7 mouse cellular contexts compared by ENCODE assay signal in the genomic region with DNA sequence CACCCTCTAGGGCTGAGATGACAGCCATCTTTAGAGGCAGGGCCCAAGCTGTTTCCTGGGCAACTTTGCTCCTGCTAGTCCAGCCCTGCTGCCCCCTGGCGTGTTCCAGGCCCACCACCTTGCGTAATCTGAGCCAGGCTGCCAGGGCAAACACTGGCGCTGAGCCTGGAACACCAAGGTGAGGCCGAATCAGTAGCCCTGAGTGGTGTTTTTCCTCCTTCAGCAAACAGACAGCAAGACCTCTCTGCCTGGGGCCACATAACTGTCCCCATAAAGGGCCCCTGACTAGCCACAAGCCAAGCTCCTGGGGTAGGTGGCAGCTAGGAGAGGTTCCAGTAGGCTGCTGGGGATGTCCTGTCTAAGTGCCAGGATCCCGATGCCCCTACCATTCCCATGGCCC. TPM values are rescaled to one million over a fixed set of nuclear protein-coding genes. Genes with fewer than 3 reads are reported as not detected.
A peak's percentile ranks its signal among the peaks of the same experiment; 100 is the strongest.
DNase-seq lines count a peak whose midpoint lies in the region; ATAC-seq and TF ChIP-seq lines count a peak whose summit lies in the region.

No protein-coding gene starts in this region.

- H3K4me3 ChIP-seq in embryonic facial prominence, embryonic 13.5 days: peak overlapping the region; percentile 95; the same call in 1 of the 2 replicates
- H3K4me3 ChIP-seq in intestine, embryonic 15.5 days (replicated peaks): no peak overlapping the region
- peak overlapping the region; percentile 86 for H3K4me3 ChIP-seq in liver, postnatal 0 days (ENCODE audit: low read depth, low read length)

- H3K36me3 ChIP-seq in embryonic facial prominence, embryonic 13.5 days: peaks cover 32% of the 10 kb centered on the region
- H3K36me3 ChIP-seq in intestine, embryonic 15.5 days: peaks cover 18% of the 10 kb centered on the region
- H3K36me3 ChIP-seq in liver, postnatal 0 days (replicated peaks; ENCODE audit: insufficient read depth, low read length): peaks cover 25% of the 10 kb centered on the region

- WGBS in embryonic facial prominence, embryonic 13.5 days: 49% methylated on average over 5 of the region's 5 CpGs
- WGBS in intestine, embryonic 15.5 days: 55% methylated on average over 5 of the region's 5 CpGs
- WGBS in liver, postnatal 0 days (ENCODE audit: insufficient replicate concordance): 44% methylated on average over 5 of the region's 5 CpGs

- H3K9ac ChIP-seq in embryonic facial prominence, embryonic 13.5 days: peak overlapping the region; percentile 97
- no peak overlapping the region for H3K9ac ChIP-seq in intestine, embryonic 15.5 days
- peak overlapping the region; percentile 96 for H3K9ac ChIP-seq in liver, postnatal 0 days (replicated peaks)

- peaks cover 50% of the 10 kb centered on the region for H3K4me1 ChIP-seq in embryonic facial prominence, embryonic 13.5 days
- peaks cover 24% of the 10 kb centered on the region for H3K4me1 ChIP-seq in intestine, embryonic 15.5 days (replicated peaks)
- H3K4me1 ChIP-seq in liver, postnatal 0 days (ENCODE audit: insufficient read depth): peaks cover 22% of the 10 kb centered on the region

- ATAC-seq in embryonic facial prominence, embryonic 13.5 days (ENCODE audit: insufficient number of reproducible peaks, insufficient read depth, low FRiP score, low TSS enrichment, low read depth): no peak
- no peak for ATAC-seq in intestine, embryonic 15.5 days
- peak; percentile 74 for ATAC-seq in liver, postnatal 0 days

- TF ChIP-seq EP300 in liver, postnatal 0 days (IDR thresholded peaks at IDR 0.05; ENCODE audit: low read depth): peak; percentile 46; the same call in 1 of the 2 replicates

- peaks cover 7% of the 10 kb centered on the region; the same call in 1 of the 2 replicates for H3K27me3 ChIP-seq in embryonic facial prominence, embryonic 13.5 days
- no peaks in the 10 kb centered on the region for H3K27me3 ChIP-seq in intestine, embryonic 15.5 days (replicated peaks)
- no peaks in the 10 kb centered on the region; the same call in 1 of the 2 replicates for H3K27me3 ChIP-seq in liver, postnatal 0 days (ENCODE audit: insufficient read depth, low read length)

- H3K4me2 ChIP-seq in embryonic facial prominence, embryonic 13.5 days: peak overlapping the region; percentile 88
- peak overlapping the region; percentile 79 for H3K4me2 ChIP-seq in intestine, embryonic 15.5 days (replicated peaks)
- H3K4me2 ChIP-seq in liver, postnatal 0 days (ENCODE audit: low read depth, low read length): peak overlapping the region; percentile 86

- DNase-seq in 3T3-L1 (ENCODE audit: low read depth, low spot score) (peak; percentile 68), MN1 (ENCODE audit: low spot score) (peak; percentile 59)
- peak; percentile 86 for DNase-seq in liver, postnatal 0 days
- no peak for DNase-seq in embryo, embryonic 10 days (ENCODE audit: low spot score)
- no peak for DNase-seq in testis, postnatal 10 days (ENCODE audit: low spot score)

- H3K27ac ChIP-seq in embryonic facial prominence, embryonic 13.5 days: peak overlapping the region; percentile 39; the same call in 1 of the 2 replicates
- H3K27ac ChIP-seq in intestine, embryonic 15.5 days: peak overlapping the region; percentile 1; the same call in 1 of the 2 replicates
- H3K27ac ChIP-seq in liver, postnatal 0 days (ENCODE audit: low read depth): peak overlapping the region; percentile 99

- peak; percentile 51 for TF ChIP-seq CTCF in liver, postnatal 0 days (IDR thresholded peaks at IDR 0.05; ENCODE audit: low read depth)

- H3K9me3 ChIP-seq in embryonic facial prominence, embryonic 13.5 days: no peaks in the 10 kb centered on the region
- H3K9me3 ChIP-seq in intestine, embryonic 15.5 days: no peaks in the 10 kb centered on the region
- H3K9me3 ChIP-seq in liver, postnatal 0 days (ENCODE audit: low read length): no peaks in the 10 kb centered on the region

RNA-seq across cellular contexts. Expression of a gene that starts 5.1 kb away (rescaled TPM):
- 10.9 and 11.0 TPM in 2 replicates for polyA plus RNA-seq in embryonic facial prominence, embryonic 13.5 days (2015; fragmentation: Nextera tagmentation; extraction: Ambion mirVana)
- 9.3 and 10.7 TPM in 2 replicates for polyA plus RNA-seq in intestine, embryonic 15.5 days (2015; fragmentation: Nextera tagmentation; extraction: Ambion mirVana)
- 17.7 and 18.0 TPM in 2 replicates for polyA plus RNA-seq in liver, postnatal 0 days (2015; fragmentation: Nextera tagmentation; extraction: Ambion mirVana)

RNA-seq across cellular contexts. Expression of a gene that starts 12.4 kb away (rescaled TPM):
- polyA plus RNA-seq in embryonic facial prominence, embryonic 13.5 days (2015; fragmentation: Nextera tagmentation; extraction: Ambion mirVana): 12.8 and 13.8 TPM in 2 replicates
- polyA plus RNA-seq in intestine, embryonic 15.5 days (2015; fragmentation: Nextera tagmentation; extraction: Ambion mirVana): 11.2 and 11.5 TPM in 2 replicates
- polyA plus RNA-seq in liver, postnatal 0 days (2015; fragmentation: Nextera tagmentation; extraction: Ambion mirVana): 16.3 and 16.8 TPM in 2 replicates

RNA-seq across cellular contexts. Expression of a gene that starts 28.9 kb away (rescaled TPM):
- 25.3 and 28.7 TPM in 2 replicates for polyA plus RNA-seq in embryonic facial prominence, embryonic 13.5 days (2015; fragmentation: Nextera tagmentation; extraction: Ambion mirVana)
- polyA plus RNA-seq in intestine, embryonic 15.5 days (2015; fragmentation: Nextera tagmentation; extraction: Ambion mirVana): 13.1 and 14.7 TPM in 2 replicates
- 2.1 and 2.2 TPM in 2 replicates for polyA plus RNA-seq in liver, postnatal 0 days (2015; fragmentation: Nextera tagmentation; extraction: Ambion mirVana)

RNA-seq across cellular contexts. Expression of a gene that starts 57.2 kb away (rescaled TPM):
- 21.6 and 29.0 TPM in 2 replicates for polyA plus RNA-seq in embryonic facial prominence, embryonic 13.5 days (2015; fragmentation: Nextera tagmentation; extraction: Ambion mirVana)
- 14.7 and 15.4 TPM in 2 replicates for polyA plus RNA-seq in intestine, embryonic 15.5 days (2015; fragmentation: Nextera tagmentation; extraction: Ambion mirVana)
- 3.1 TPM in 2 replicates for polyA plus RNA-seq in liver, postnatal 0 days (2015; fragmentation: Nextera tagmentation; extraction: Ambion mirVana)

RNA-seq across cellular contexts. Expression of a gene that starts 59.3 kb away (rescaled TPM):
- 49.0 and 53.1 TPM in 2 replicates for polyA plus RNA-seq in embryonic facial prominence, embryonic 13.5 days (2015; fragmentation: Nextera tagmentation; extraction: Ambion mirVana)
- 37.0 and 37.6 TPM in 2 replicates for polyA plus RNA-seq in intestine, embryonic 15.5 days (2015; fragmentation: Nextera tagmentation; extraction: Ambion mirVana)
- 4.9 and 7.2 TPM in 2 replicates for polyA plus RNA-seq in liver, postnatal 0 days (2015; fragmentation: Nextera tagmentation; extraction: Ambion mirVana)

Comparison
In these comparisons a context has a peak if more than half of its experiments do, and no peak if none do; other contexts are left out.
1. DNase-seq: peak in 3T3-L1 (single experiment), MN1 (single experiment) and liver, postnatal 0 days (single experiment); none in embryo, embryonic 10 days (single experiment) and testis, postnatal 10 days (single experiment).
2. H3K27ac ChIP-seq: peak in every context shown above with its lines; median percentile 99 in liver, postnatal 0 days; 39 in embryonic facial prominence, embryonic 13.5 days; 1 in intestine, embryonic 15.5 days.
3. Peak in every context shown above with its lines, with median percentiles within 50 percentile points of each other: H3K4me2 ChIP-seq.